Mouse (Mus musculus): ENCODE results near the gene Hexb. TPM values are rescaled to one million over a fixed set of nuclear protein-coding genes. Genes with fewer than 3 reads are reported as not detected.

Hexb gene
- polyA plus RNA-seq, 1 experiment = 294 TPM

DNA sequence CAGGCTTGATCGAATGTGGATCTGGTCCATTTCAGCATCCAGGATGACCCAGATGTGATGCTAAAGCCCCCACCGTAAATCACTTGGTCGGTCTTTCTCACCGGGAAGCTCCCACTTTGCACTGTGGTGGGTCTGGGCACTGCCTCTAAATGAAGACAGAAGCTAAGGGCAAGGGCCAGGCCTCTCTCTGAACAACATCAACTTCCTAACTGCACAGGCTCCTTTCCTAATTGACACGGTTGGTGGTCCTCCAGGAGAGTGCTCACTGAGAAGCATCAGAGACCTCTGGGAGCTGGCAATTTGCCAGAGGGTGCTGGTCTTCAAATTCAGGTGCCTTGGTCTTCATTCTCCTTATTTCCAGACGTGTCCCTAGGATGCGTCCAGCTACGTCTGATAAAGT is 25.7 kb upstream of the Hexb start:
- Histone ChIP-seq H3K27ac (ENCODE audit: insufficient read depth, low read depth, low read length) (no peak overlapping the region), H3K4me3 (ENCODE audit: low read depth, low read length) (no peak overlapping the region), H3K27me3 (ENCODE audit: control insufficient read depth, insufficient read depth, low read length) (no peaks in the 10 kb centered on the region), H3K36me3 (ENCODE audit: control insufficient read depth, insufficient read depth, low read length) (no peaks in the 10 kb centered on the region), H3K4me1 (ENCODE audit: control insufficient read depth, insufficient read depth, insufficient read length, low read length) (peaks cover 6% of the 10 kb centered on the region; the same call in 1 of the 2 replicates)
- 73% methylated on average over 8 of the region's 8 CpGs for WGBS
- no peak for TF ChIP-seq CTCF (IDR thresholded peaks at IDR 0.05; ENCODE audit: extremely low read depth, insufficient read length, insufficient replicate concordance, low read depth, low read length)
- no peak for TF ChIP-seq POLR2A (IDR thresholded peaks at IDR 0.05; ENCODE audit: low read depth, low read length)

DNA sequence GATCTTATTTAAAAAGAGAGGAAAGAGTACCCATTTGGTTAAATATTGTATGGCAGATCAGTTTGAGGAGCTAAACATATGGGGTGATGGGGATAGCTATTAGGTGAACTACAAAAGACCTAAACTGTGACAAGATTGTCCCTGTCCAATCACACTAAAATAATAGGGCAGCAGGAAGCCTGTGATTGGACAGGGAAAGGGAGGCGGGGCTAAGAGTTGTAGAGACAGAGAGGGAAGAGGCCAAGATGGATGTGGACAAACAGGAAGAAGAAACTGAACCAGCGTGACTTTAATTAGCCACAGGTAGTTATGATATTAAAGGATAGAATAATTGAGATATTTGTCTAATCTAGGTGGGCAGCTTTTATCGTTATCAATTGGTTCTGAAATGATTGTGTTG is 21.9 kb upstream of the Hexb start:
- TF ChIP-seq POLR2A (IDR thresholded peaks at IDR 0.05; ENCODE audit: low read depth, low read length) = no peak
- Histone ChIP-seq H3K27ac (ENCODE audit: insufficient read depth, low read depth, low read length) (no peak overlapping the region), H3K4me1 (ENCODE audit: control insufficient read depth, insufficient read depth, insufficient read length, low read length) (peaks cover 6% of the 10 kb centered on the region; the same call in 1 of the 2 replicates), H3K27me3 (ENCODE audit: control insufficient read depth, insufficient read depth, low read length) (no peaks in the 10 kb centered on the region), H3K36me3 (ENCODE audit: control insufficient read depth, insufficient read depth, low read length) (no peaks in the 10 kb centered on the region), H3K4me3 (ENCODE audit: low read depth, low read length) (no peak overlapping the region)
- 84% methylated on average over 3 of the region's 3 CpGs for WGBS

- 75% methylated on average over 5 of the region's 5 CpGs for WGBS
Measured at GRCm38 (mm10) chr13:97216196-97216595, 18.0 kb upstream of the Hexb start.

GRCm38 (mm10) chr13:97215563-97215962 is 17.4 kb upstream of the Hexb start:
- 82% methylated on average over 4 of the region's 4 CpGs for WGBS
- Histone ChIP-seq H3K4me1 (ENCODE audit: control insufficient read depth, insufficient read depth, insufficient read length, low read length) (no peaks in the 10 kb centered on the region), H3K4me3 (ENCODE audit: low read depth, low read length) (no peak overlapping the region), H3K27me3 (ENCODE audit: control insufficient read depth, insufficient read depth, low read length) (no peaks in the 10 kb centered on the region), H3K36me3 (ENCODE audit: control insufficient read depth, insufficient read depth, low read length) (no peaks in the 10 kb centered on the region), H3K27ac (ENCODE audit: insufficient read depth, low read depth, low read length) (no peak overlapping the region)
- TF ChIP-seq POLR2A (IDR thresholded peaks at IDR 0.05; ENCODE audit: low read depth, low read length) = no peak
- no peak for TF ChIP-seq CTCF (IDR thresholded peaks at IDR 0.05; ENCODE audit: extremely low read depth, insufficient read length, insufficient replicate concordance, low read depth, low read length)

More at GRCm38 (mm10) chr13:97216196-97216595, 18.0 kb upstream of the Hexb start:
- Histone ChIP-seq H3K36me3 (ENCODE audit: control insufficient read depth, insufficient read depth, low read length) (no peaks in the 10 kb centered on the region), H3K27me3 (ENCODE audit: control insufficient read depth, insufficient read depth, low read length) (no peaks in the 10 kb centered on the region), H3K27ac (ENCODE audit: insufficient read depth, low read depth, low read length) (no peak overlapping the region), H3K4me3 (ENCODE audit: low read depth, low read length) (no peak overlapping the region), H3K4me1 (ENCODE audit: control insufficient read depth, insufficient read depth, insufficient read length, low read length) (no peaks in the 10 kb centered on the region)
- no peak for TF ChIP-seq CTCF (IDR thresholded peaks at IDR 0.05; ENCODE audit: extremely low read depth, insufficient read length, insufficient replicate concordance, low read depth, low read length)
- no peak for TF ChIP-seq POLR2A (IDR thresholded peaks at IDR 0.05; ENCODE audit: low read depth, low read length)

GRCm38 (mm10) chr13:97214583-97215268 is 16.6 kb upstream of the Hexb start:
- Histone ChIP-seq H3K36me3 (ENCODE audit: control insufficient read depth, insufficient read depth, low read length) (no peaks in the 10 kb centered on the region), H3K4me3 (ENCODE audit: low read depth, low read length) (no peak overlapping the region), H3K27me3 (ENCODE audit: control insufficient read depth, insufficient read depth, low read length) (no peaks in the 10 kb centered on the region), H3K27ac (ENCODE audit: insufficient read depth, low read depth, low read length) (no peak overlapping the region), H3K4me1 (ENCODE audit: control insufficient read depth, insufficient read depth, insufficient read length, low read length) (no peaks in the 10 kb centered on the region)
- no peak for TF ChIP-seq CTCF (IDR thresholded peaks at IDR 0.05; ENCODE audit: extremely low read depth, insufficient read length, insufficient replicate concordance, low read depth, low read length)
- TF ChIP-seq POLR2A (IDR thresholded peaks at IDR 0.05; ENCODE audit: low read depth, low read length) = no peak
- 75% methylated on average over 3 of the region's 3 CpGs for WGBS

DNA sequence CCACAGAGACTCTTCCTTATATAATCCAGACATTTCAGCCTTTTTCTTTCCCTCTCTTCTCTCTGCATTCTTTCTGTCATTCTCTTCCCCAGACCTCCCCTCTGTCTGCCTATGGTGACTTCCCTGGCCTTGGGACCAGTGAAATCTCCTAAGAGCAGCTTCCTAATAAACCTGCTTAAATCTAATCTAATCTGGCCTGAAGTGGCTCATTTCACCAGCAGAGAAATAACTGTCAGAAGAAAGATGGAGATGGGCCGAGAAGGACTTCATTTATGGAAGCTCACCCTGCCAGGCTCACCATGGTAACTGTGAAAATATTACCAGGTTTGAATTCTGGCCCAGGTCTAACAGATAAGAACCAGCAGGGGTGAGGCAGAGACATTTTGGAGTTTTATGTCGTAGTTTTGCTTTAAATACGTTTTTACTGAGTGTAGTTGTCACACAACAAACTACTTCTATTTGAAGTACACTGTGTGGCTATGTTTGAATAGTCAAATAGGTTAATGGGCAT is 10.4 kb upstream of the Hexb start:
- no peak overlapping the region for H3K4me3 ChIP-seq (ENCODE audit: low read depth, low read length)
- 0 out of 2 replicates have a peak overlapping the region, but pooled peaks have one; percentile 32 for H3K27ac ChIP-seq (ENCODE audit: insufficient read depth, low read depth, low read length)
- no peaks in the 10 kb centered on the region for H3K27me3 ChIP-seq (ENCODE audit: control insufficient read depth, insufficient read depth, low read length)
- no peak for TF ChIP-seq POLR2A (IDR thresholded peaks at IDR 0.05; ENCODE audit: low read depth, low read length)
- TF ChIP-seq CTCF (IDR thresholded peaks at IDR 0.05; ENCODE audit: extremely low read depth, insufficient read length, insufficient replicate concordance, low read depth, low read length) = no peak
- peaks cover 14% of the 10 kb centered on the region; the same call in 1 of the 2 replicates for H3K4me1 ChIP-seq (ENCODE audit: control insufficient read depth, insufficient read depth, insufficient read length, low read length)
- 29% methylated on average over 3 of the region's 3 CpGs for WGBS
- no peaks in the 10 kb centered on the region for H3K36me3 ChIP-seq (ENCODE audit: control insufficient read depth, insufficient read depth, low read length)

DNA sequence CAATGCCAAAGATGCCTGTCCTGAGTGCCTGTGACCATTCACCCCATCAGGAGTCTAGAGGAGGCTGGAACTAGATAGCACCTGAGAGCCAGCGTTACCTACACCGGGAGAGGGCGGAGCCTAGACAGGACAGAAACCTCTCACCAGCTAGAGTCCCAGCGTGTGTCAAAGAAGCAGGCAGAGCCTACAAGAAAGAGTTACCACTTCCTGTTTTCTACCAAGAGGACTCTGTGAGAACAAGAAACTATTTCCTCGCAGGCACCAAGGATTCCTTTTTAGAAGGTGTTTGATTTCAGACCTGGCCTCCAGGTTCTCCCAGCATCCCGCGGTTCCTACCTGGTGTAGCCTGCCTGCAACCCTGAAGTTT is 9.9 kb upstream of the Hexb start:
- Histone ChIP-seq H3K4me1 (ENCODE audit: control insufficient read depth, insufficient read depth, insufficient read length, low read length) (peaks cover 16% of the 10 kb centered on the region; the same call in 1 of the 2 replicates), H3K27ac (ENCODE audit: insufficient read depth, low read depth, low read length) (0 out of 2 replicates have a peak overlapping the region, but pooled peaks have one; percentile 32), H3K27me3 (ENCODE audit: control insufficient read depth, insufficient read depth, low read length) (no peaks in the 10 kb centered on the region), H3K4me3 (ENCODE audit: low read depth, low read length) (no peak overlapping the region), H3K36me3 (ENCODE audit: control insufficient read depth, insufficient read depth, low read length) (no peaks in the 10 kb centered on the region)
- TF ChIP-seq POLR2A (IDR thresholded peaks at IDR 0.05; ENCODE audit: low read depth, low read length) = no peak
- no peak for TF ChIP-seq CTCF (IDR thresholded peaks at IDR 0.05; ENCODE audit: extremely low read depth, insufficient read length, insufficient replicate concordance, low read depth, low read length)
- 39% methylated on average over 7 of the region's 7 CpGs for WGBS

All from small intestine, adult 2 months (tissue).